Mouse (Mus musculus) lung, postnatal 36 days (tissue): ENCODE measurements around the gene Gm4737.
"Not testable (repeated sequence)": the region's sequence is repeated elsewhere in the genome, so short reads cannot be mapped to it uniquely, and the experiment has no call there.

Experiments
- DNase-seq: peaks from one replicate; pipeline ENCODE4 v3.0.0; 2022; ENCODE audit warnings: mixed read lengths

The Gm4737 gene

DNA sequence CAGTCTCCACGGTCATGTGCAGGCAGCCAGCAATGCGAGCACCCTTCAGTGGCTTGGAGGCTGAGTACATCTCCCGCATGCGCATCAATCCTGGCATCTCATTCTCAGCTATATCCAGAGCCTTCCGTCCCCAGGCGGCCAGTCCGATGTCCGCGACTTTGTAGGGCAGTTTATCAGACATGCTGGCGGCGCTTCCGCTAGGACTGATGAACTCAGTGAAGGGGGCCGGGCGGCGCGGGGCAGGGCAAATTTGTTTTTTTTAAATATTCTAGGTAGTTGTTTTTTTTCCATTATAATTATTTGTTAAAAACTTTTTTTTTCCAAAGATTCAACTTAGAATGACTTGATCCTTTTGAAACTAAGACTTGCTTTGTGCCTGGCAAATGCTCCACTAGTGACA lies at the start of gene Gm4737:
Gene Gm4737 (minus strand): TSS at position 246 of the 400 bp plus-strand sequence.
- DNase-seq: not testable (repeated sequence)

DNA sequence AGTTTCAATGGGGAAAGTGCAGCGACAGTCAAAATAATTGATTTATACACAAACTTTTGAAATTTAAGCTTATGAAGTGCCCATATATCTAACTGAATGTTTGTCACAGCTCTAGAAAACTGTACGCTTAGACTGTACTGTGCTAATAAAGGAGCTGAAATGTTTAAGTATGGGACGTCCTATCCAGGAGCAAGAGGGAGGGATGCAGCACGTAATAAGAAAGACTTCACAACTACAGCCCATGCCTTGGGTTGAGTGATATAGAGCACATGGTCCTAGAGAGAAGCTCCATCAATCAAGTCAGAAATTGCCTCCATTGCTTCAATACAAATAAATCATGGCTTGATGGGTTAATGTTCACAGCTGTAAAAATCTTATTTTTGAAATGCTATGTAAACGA lies 40.9 kb upstream of the Gm4737 start:
- DNase-seq: no peak

DNA sequence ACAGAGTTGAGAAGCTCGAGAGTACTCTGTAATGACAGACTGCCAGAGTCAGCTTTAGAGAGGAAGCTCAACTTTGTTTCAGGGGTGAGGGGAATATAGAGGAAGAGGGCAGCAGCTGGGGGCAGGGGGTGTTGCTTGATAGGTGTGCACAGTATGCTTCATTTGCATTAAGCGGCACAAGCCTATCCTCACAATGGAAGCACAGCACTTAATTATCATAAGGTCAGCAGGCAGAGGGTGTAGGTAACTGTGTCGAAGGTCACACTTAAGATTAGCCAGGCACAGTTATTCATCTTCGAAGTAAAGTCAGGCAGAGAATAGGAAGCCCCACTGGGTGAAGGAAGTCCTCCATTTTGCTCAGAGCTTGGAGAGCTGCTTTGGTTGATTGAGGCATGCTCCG lies 28.2 kb upstream of the Gm4737 start:
- no peak for DNase-seq

DNA sequence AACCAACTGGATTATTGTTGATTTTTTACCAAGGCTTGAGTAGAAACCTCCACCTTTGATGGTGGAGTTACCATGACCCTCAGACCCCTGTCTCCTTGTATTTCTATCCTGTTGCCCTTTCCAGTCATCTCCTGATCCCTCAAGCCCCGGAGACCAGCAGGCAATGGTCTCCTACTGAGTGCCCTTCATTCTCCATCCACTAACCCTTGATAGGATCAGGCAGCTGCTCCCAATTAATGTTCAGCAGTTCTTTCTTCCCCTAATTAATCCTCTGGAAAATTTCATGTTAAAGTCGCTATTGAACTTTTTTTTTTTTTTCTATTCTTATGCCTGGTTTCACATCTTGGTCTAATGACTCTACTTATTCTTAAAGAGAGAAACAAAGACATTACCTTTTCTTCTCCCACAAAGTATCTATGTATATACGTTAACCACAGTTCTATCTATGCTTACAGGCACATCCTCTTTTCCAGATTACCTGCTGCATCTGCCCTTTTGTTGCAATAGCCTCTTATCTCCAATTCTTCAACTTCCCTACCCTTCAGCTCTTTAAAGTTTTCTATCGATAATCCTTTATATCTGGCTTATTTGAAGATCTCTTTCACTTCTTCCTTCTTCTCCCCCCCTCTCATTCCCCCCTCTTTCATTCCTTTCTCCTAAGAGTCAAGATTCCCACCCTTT lies 23.4 kb upstream of the Gm4737 start:
- no peak for DNase-seq

DNA sequence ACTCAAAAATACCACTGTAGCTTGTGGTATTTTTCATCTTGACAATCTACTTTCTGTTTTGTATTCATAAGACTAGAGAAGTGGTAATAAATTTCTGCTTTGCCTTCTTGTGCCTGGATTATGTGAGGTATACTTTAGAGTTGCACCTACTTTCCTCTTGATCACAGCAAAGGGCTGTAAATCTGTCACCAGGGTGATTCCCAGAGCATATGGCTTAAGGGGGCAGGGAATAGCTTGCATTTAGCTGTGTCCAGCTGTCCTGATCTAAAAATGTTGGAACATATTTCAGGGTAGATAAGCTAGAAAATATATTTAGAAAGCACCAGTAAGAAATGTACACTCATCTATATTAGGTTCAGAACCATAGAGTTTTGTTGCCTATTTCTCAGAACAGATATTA lies 18.2 kb upstream of the Gm4737 start:
- no peak for DNase-seq

DNA sequence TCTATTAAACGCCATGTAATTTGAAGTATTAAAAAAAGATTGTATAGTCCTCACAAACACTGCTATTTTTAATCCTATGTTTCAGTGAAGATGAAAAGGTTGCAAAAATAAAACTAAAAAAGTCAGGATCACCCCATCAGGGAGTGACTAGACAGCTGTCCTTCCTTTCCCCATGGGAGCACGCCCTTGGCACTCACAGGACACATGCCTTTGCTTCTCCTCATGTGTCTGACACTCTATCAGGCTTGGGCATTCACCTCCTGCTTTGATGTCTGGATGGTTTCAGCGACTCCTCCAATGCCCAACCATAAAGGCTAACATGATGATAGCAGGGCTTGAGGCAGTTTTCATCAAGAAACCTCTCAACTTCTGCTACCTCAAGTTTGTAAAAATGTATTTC lies 12.1 kb upstream of the Gm4737 start:
- no peak for DNase-seq

DNA sequence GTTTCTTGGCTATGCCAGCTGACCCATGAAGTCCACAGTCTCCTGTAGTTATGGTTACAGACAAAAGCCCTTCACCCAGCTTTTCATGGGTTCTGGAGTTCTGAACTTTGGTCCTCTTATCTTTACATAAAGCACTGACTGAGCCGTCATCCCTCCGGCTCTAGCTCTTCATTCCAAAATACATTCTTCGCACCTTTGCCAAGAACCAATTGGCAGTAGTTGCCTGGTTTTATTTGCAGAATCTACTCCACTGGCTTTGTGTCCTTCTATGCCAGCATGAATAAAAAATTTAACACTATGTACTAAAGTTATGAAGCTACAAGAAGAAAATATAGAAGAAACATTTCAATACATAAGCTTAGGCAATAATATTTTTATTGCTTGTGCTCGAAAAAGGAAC lies 10.4 kb upstream of the Gm4737 start:
- DNase-seq: no peak

DNA sequence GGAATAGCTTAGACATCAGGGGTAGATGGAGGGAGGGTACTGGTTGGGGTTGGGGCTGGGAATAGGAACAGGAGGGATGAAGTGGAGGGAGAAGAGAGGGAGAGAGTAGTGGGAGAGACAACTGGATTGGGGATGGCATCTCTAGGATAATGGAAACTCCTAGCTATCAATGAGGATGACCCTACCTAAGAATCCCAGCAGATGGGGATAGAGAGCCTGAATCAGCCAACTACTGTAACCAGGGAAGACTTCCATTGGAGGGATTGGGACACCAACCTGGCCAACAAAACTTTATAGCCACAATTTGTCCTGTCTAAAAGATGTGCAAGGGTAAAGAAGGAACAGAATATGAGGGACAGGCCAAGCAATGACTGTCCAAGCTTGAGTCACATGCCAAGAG lies 3.7 kb downstream of the Gm4737 start:
- peak; percentile 13 for DNase-seq

DNA sequence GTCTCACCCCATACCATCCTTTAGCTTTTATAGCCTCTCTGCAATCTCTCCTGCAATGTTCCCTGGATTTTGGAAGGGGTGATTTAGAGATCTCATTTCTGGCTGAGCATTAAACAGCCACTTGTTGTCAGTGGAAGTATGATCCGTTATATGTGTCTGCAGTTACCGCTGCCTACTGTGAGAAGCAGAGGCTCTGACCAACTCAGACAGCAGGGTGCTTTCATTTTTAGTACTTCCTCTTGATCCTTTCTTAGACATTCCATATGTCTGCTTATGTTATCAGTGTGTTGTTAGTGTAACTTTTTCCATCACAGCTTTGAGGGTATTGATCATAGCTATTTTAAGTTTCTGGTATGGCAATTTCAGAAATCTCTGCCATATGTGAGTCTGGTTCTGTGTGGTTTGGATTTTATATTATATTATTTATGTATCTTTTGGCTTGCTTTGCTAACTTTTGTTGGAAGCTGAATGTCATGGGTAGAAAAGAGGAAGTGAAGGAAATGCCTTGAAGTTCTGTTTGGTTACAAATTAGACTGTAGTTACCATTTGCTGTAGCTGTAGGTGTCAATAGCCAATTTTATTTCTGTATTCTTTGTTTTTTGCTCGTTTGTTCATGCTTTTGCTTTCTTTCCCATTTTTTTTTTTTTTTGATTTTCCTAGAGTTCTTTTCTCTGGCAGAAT lies 6.1 kb downstream of the Gm4737 start:
- no peak for DNase-seq

DNA sequence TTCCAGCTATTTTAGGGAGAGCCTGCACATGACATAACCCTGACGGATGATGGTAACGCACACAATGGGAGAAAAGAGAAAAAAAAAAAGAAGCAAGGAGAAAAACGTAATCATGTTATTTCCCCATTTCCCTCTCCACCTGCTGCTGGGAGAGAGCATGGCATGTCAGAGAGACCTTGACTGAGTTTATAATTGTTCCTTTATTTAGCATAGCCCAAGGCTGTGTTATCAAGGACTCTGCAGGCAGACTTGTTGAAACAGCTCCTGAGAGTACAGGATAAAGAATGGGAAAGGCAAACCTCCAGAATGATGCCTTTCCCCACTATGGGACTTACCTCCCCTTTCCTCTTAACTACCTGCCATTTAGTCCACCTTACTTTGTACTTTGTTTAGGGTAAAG lies 7.9 kb downstream of the Gm4737 start:
- no peak for DNase-seq

DNA sequence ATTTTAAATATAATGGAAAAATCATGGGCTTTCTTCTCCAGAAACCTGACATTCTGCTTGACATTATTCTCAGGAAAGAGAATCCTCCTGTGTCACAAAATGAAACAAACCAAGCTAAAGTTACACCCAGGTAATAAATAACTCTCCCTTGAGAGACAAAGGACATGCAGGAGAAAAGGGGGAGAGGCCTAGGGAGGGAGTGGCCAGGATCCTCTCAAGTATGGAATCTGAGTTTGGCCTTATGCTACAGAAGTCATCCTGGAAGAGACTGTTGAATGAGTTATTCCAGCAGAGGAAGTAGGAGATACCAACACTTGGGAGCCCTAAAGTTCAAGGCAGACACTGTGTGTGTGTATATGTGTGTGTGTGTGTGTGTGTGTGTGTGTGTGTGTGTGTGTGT lies 32.6 kb downstream of the Gm4737 start:
- no peak for DNase-seq

DNA sequence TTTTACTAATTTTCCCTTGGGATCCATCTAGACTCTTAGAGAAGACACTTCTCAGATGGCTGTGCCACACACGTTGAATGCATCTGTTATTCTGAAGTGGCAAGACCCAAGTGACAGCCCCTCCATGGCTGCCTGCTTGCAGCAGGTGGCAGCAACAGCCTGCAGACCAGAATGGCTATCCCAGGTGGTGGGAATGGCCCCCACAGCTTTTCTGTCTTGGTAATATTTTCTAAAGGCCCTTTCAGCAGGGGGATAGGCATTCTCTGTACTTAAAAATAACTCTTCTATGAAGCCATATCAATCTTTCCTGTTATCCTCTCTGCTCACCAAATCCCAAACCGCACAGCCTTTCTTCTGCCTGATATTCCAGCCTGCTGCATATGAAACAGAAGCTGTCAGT lies 33.5 kb downstream of the Gm4737 start:
- DNase-seq: peak; percentile 6

DNA sequence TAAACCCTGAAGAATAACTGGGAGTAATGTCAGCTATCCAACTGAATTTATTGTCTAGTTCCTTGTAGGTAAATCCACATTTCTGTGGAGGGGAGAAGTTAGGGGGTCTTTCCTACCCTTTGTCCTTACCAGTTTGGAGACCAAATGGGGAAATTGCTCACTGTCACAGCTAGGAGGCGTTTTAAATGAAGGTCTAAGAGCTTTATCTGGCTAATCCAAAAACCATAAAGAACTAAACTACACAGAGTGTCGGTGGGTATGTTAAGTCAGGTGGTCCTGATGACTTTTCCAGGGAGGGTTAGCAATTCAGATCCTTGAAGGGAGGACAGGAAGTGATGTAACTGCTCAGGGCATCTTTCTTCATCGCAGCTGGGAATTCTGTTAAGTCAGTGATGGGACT lies 34.3 kb downstream of the Gm4737 start:
- DNase-seq: no peak

DNA sequence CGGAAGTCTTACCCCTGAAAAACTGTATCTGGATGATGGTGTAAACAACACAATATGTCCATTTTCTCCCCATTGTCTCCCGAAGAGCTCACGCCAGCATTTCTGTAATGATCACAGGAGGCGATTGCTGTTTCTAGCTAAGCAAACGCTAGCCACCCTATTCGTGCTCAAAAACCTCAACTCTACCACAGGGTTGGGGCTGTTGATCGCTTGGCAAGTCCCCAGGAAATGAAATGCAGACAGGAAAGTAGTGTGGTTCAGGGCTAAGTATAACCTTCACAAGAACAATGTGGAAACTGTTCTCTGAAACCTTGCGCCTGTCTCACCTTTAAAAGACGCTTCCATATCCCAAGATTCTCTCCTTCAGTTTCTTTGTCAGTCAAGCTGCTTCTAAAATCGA lies 34.9 kb downstream of the Gm4737 start, which contains the start of gene Cd96:
Gene Cd96 (minus strand): TSS at position 232 of the 400 bp plus-strand sequence.
- peak; percentile 17 for DNase-seq

DNA sequence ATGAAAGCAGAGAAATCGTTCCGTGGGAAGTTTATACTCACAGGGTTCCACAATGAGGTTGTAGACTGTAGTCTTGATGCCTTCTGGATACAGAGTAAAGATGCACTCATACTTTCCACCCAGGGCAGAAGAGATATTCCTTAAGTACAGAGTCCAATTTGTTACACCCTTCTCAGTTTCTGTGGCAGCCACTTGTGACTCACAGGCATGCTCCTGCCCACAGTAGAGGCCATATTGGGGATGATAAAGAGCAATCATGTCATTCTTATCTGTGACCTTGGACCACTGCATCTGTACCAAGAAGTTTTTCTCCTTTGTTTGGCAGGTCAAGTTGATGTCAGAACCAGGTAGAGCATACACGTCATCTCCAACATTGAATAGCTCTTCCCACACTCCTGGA lies 37.2 kb downstream of the Gm4737 start:
- no peak for DNase-seq

DNA sequence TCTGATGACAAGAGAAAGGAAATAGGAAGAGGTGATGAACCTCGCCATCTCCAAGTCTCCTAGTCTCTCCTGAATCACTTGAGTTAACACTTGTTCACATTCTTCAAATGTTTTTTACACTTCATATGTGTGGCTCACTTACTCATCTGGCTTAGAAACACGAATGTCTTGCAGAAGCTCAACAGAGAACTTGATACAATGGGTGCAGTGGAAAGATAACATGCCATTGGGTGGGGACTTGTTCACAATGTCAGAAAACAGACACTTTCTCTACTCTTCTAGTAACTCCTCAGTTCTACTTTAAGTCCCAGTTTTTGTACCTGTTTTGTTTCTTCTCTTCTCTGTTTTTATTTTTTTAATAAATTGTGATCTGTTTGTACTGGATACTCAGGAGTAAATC lies 40.1 kb downstream of the Gm4737 start:
- DNase-seq: no peak

DNA sequence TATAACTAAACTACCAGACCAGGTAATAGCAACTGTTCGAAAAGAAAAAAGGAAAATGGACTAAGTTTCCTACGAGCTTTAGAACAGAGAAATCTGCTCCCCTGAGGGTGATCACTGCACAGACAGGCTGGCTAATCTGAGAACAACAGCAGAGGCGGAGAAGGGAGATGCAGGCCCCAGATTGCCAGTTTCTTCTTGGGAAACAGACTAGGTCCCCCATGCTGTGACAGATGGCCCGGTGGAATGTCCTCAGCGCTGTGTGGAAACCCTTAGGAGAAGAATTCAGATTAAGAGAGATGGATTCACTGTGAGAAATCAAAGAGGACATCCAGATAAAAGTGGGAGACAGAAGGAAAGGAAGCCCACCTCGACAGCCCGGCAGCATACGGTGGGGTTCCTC lies 45.3 kb downstream of the Gm4737 start:
- no peak for DNase-seq

DNA sequence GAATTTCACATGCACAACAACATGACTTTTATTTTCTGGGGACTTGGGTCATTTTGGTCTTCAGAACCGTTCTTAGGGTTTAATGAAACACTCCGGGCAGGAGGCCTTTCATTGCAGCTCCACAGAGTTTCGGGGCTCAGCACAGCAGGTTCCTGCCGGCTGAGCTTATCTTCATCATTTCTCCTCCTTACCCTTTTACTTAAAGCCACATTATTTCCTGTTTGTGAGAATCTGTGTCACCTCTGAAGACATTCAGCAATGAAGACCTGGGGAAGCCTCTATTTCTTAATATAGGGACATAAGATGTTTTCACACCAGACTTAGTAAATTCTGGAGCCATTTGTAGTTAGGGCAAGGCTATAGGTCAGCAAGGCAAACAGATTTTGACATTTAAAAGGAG lies 47.4 kb downstream of the Gm4737 start:
- DNase-seq: no peak

DNA sequence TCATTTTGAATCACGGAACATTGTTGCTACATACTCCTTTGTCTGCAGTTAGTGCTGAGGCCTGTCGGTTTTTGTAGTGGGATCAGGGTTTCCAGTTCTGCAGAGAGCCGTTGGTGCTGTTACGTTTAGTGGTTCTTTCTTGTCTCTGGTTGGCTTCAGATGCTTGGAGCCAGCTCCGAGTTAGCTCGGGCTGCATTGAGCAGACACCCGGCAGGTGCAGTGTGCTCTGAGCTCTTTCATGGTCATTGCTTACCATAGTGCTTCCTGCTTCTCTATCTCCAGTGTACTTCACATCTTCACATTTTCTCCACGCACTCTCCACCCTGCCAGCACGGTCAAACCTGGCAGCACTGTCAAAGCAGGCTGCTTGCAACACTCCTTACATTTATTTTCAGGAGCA lies 50.4 kb downstream of the Gm4737 start:
- no peak for DNase-seq
